10 mouse cellular contexts compared by ENCODE assay signal in the genomic region with DNA sequence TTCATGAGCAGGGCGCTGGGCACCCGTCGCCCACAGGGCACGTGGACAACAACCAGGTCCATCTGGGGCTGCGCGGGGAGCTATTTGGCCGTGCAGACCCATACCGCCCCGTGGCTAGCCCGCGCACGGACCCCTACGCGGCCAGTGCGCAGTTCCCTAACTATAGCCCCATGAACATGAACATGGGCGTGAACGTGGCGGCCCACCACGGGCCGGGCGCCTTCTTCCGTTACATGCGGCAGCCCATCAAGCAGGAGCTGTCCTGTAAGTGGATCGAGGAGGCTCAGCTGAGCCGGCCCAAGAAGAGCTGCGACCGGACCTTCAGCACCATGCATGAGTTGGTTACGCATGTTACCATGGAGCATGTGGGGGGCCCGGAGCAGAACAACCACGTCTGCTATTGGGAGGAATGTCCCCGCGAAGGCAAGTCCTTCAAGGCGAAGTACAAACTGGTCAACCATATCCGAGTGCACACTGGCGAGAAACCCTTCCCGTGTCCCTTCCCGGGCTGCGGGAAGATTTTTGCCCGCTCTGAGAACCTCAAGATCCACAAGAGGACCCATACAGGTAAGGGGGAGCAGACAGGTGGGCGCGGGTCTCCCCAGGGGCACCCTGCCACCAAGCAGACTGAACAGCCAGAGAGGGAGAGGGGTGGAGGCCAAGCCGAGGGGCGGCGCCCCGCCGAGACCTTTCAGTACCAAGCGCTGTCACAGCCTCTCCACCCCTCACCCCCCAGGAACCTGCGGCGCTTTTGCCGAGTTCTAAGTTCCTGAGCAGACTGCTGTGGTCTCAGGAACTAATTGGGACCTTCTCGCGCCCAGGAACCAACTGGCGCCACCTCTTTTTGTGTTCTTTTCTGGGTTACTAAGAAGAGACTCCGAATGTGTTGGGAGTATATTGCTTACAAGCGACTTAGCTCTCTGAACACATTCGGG. TPM values are rescaled to one million over a fixed set of nuclear protein-coding genes. Genes with fewer than 3 reads are reported as not detected.
DNase-seq lines count a peak whose midpoint lies in the region; ATAC-seq and TF ChIP-seq lines count a peak whose summit lies in the region.
"Had no signal": no experiment of that assay in that cellular context is flagged by ENCODE, and none has a peak within 500 bp of the region (broad histone marks: within the 10 kb centered on the region; RNA-seq: fewer than 3 reads in every experiment).

No protein-coding gene starts in this region.

- peaks cover 8% of the 10 kb centered on the region; the same call in 1 of the 2 replicates for H3K4me1 ChIP-seq in heart, embryonic 12.5 days (replicated peaks)
- no peaks in the 10 kb centered on the region; a peak in 1 of 4 replicates for H3K4me1 ChIP-seq in ES-E14 (ENCODE audit: control insufficient read depth in 2 of 2, insufficient read depth in 2 of 2, low read length in 2 of 2, poor library complexity in 1 of 2)
- H3K4me1 ChIP-seq in forebrain, embryonic 10.5 days: peaks cover 16% of the 10 kb centered on the region
- H3K4me1 ChIP-seq in midbrain, embryonic 10.5 days: peaks cover 24% of the 10 kb centered on the region

- H3K9ac ChIP-seq in heart, embryonic 12.5 days: no peak overlapping the region
- peak overlapping the region; percentile 97 for H3K9ac ChIP-seq in ES-E14 (ENCODE audit: insufficient read depth, low read depth, low read length, poor library complexity, severe bottlenecking)

- peak overlapping the region; percentile 76 for H3K4me2 ChIP-seq in heart, embryonic 12.5 days

- H3K36me3 ChIP-seq in heart, embryonic 12.5 days: no peaks in the 10 kb centered on the region
- peaks cover 25% of the 10 kb centered on the region for H3K36me3 ChIP-seq in ES-E14 (ENCODE audit: control insufficient read depth, insufficient read depth, low read length, poor library complexity, severe bottlenecking)
- no peaks in the 10 kb centered on the region for H3K36me3 ChIP-seq in forebrain, embryonic 10.5 days (replicated peaks)
- no peaks in the 10 kb centered on the region for H3K36me3 ChIP-seq in midbrain, embryonic 10.5 days
- H3K36me3 ChIP-seq: G1E had no signal

- DNase-seq in heart, adult 18-20 months: no peak
- DNase-seq in ES-E14 (ENCODE audit: low read depth, low spot score): no peak
- DNase-seq in forebrain, embryonic 10.5 days (ENCODE audit: extremely low spot score, low spot score): peak; percentile 40
- DNase-seq in midbrain, embryonic 10.5 days (ENCODE audit: low spot score): peak; percentile 51
- DNase-seq in frontal cortex, adult 2 months (ENCODE audit: extremely low spot score in 1 of 2, low spot score in 1 of 2): no peak
- no peak for DNase-seq in thymus, postnatal 4 days
- no peak for DNase-seq in adrenal gland, postnatal 25 days

- WGBS in heart, embryonic 12.5 days: 11% methylated on average over 54 of the region's 56 CpGs
- 16% methylated on average over 56 of the region's 56 CpGs for WGBS in forebrain, embryonic 10.5 days
- WGBS in midbrain, embryonic 10.5 days: 14% methylated on average over 56 of the region's 56 CpGs

- peak overlapping the region; percentile 53 for H3K4me3 ChIP-seq in heart, embryonic 12.5 days
- peak overlapping the region; percentile 89 to 96 for H3K4me3 ChIP-seq in ES-E14 (ENCODE audit: insufficient read depth in 1 of 2, low read depth in 1 of 2, low read length in 2 of 2, poor library complexity in 1 of 2, severe bottlenecking in 1 of 2)
- H3K4me3 ChIP-seq in forebrain, embryonic 10.5 days: peak overlapping the region; percentile 63
- H3K4me3 ChIP-seq in midbrain, embryonic 10.5 days: peak overlapping the region; percentile 62
- H3K4me3 ChIP-seq: erythroblast, embryonic 14.5 days had no signal

- in situ Hi-C loops in ES-E14 (cut with MboI; ENCODE audit: low sequenced_read_pairs in 2 of 2, unreplicated experiment in 2 of 2): no loop called here

- no peak for ATAC-seq in heart, embryonic 12.5 days (ENCODE audit: insufficient number of reproducible peaks, low FRiP score)

- no peak overlapping the region for H3K27ac ChIP-seq in heart, embryonic 12.5 days (ENCODE audit: poor library complexity, severe bottlenecking)
- H3K27ac ChIP-seq in ES-E14 (ENCODE audit: insufficient read depth, low read depth, low read length, poor library complexity, severe bottlenecking): peak overlapping the region; percentile 97
- H3K27ac ChIP-seq in forebrain, embryonic 10.5 days: peak overlapping the region; percentile 89
- peak overlapping the region; percentile 86 for H3K27ac ChIP-seq in midbrain, embryonic 10.5 days (replicated peaks)

- H3K27me3 ChIP-seq in heart, embryonic 12.5 days (replicated peaks): peaks cover 67% of the 10 kb centered on the region
- H3K27me3 ChIP-seq in forebrain, embryonic 10.5 days (ENCODE audit: poor library complexity, severe bottlenecking): peaks cover 74% of the 10 kb centered on the region
- H3K27me3 ChIP-seq in midbrain, embryonic 10.5 days (ENCODE audit: low read depth, poor library complexity, severe bottlenecking): peaks cover 78% of the 10 kb centered on the region

- 0 out of 2 replicates have a peak, but pooled peaks cover 3% of the 10 kb centered on the region for H3K9me3 ChIP-seq in heart, embryonic 12.5 days (replicated peaks)
- no peaks in the 10 kb centered on the region for H3K9me3 ChIP-seq in ES-E14 (ENCODE audit: control insufficient read depth, insufficient read depth, low read depth, low read length)
- 0 out of 2 replicates have a peak, but pooled peaks cover 4% of the 10 kb centered on the region for H3K9me3 ChIP-seq in forebrain, embryonic 10.5 days
- peaks cover 18% of the 10 kb centered on the region; the same call in 1 of the 2 replicates for H3K9me3 ChIP-seq in midbrain, embryonic 10.5 days (replicated peaks)

TF ChIP-seq in ES-E14, 5 proteins besides CTCF, POLR2A, EP300 and RAD21:
- no peak for TF ChIP-seq MAFK (IDR thresholded peaks at IDR 0.05; ENCODE audit: insufficient read depth, low read depth, low read length)
- TF ChIP-seq ZC3H11A (IDR thresholded peaks at IDR 0.05; ENCODE audit: borderline replicate concordance, low read depth, low read length): no peak
- TF ChIP-seq CHD2 (IDR thresholded peaks at IDR 0.05; ENCODE audit: low read depth, low read length): no peak

RNA-seq across cellular contexts. Expression of a gene that starts 9.4 kb away (rescaled TPM):
- polyA plus RNA-seq in heart, embryonic 12.5 days (2016; fragmentation: Nextera tagmentation; extraction: Ambion mirVana): 0.19 and 0.26 TPM in 2 replicates
- total RNA-seq in heart, adult 18-20 months (2021): not detected
- 40.4 and 41.0 TPM in 2 replicates for total RNA-seq in ES-E14 (2012; rRNA removed)
- polyA plus RNA-seq in forebrain, embryonic 10.5 days (2016; fragmentation: Nextera tagmentation; extraction: Ambion mirVana): 20.3 and 29.0 TPM in 2 replicates
- polyA plus RNA-seq in midbrain, embryonic 10.5 days (2016; fragmentation: Nextera tagmentation; extraction: Ambion mirVana): 16.9 and 20.2 TPM in 2 replicates
- 6.7 and 8.4 TPM in 2 replicates for polyA plus RNA-seq in frontal cortex, adult 2 months (2012; rRNA removed)
- not detected in 2 replicates for total RNA-seq in adrenal gland, postnatal 25 days (2021)
- polyA plus RNA-seq: erythroblast, embryonic 14.5 days; G1E had no signal

Comparison
In these comparisons a context has a peak if more than half of its experiments do, and no peak if none do; other contexts are left out.
1. DNase-seq: peak in forebrain, embryonic 10.5 days (single experiment) and midbrain, embryonic 10.5 days (single experiment); none in heart, adult 18-20 months (0 of 2), ES-E14 (single experiment), frontal cortex, adult 2 months (0 of 2), thymus, postnatal 4 days (single experiment) and adrenal gland, postnatal 25 days (single experiment).
2. Peak in every context shown above with its lines, with median percentiles within 50 percentile points of each other: H3K4me3 ChIP-seq.